Mouse (Mus musculus) heart, embryonic 14.5 days (tissue): ENCODE measurements around the gene Dnajc10. TPM values are rescaled to one million over a fixed set of nuclear protein-coding genes. Genes with fewer than 3 reads are reported as not detected.

ENCODE experiments used
- ATAC-seq: fragments of 200-750 bp; cut with Nextera tagmentation; 2 replicates; pipeline ENCODE4 v1.8.0; 2017; ENCODE audit warnings: low read depth, moderate TSS enrichment; ENCODE audit not compliant: insufficient number of reproducible peaks, insufficient read depth, low FRiP score
- H3K27ac ChIP-seq, 2 experiments: fragments of 200-500 bp in 1 of 2; fragments of 300-500 bp in 1 of 2; sonication (generic) in 1 of 2; replicated peaks in 1 of 2; 2 replicates each; pipeline ENCODE4 v1.5.1; 2012 to 2014; ENCODE audit warnings: low read depth in 2 of 2, low read length in 2 of 2, control low read depth in 1 of 2, mild to moderate bottlenecking in 1 of 2, mixed read lengths in 1 of 2; ENCODE audit not compliant: control insufficient read depth in 1 of 2, insufficient read depth in 1 of 2
- H3K27me3 ChIP-seq: fragments of 300-500 bp; sonication (generic); 2 replicates; pipeline ENCODE4 v1.6.1; 2014; ENCODE audit warnings: mild to moderate bottlenecking, low read length, control low read depth; ENCODE audit not compliant: control insufficient read depth, insufficient read depth
- H3K36me3 ChIP-seq: fragments of 300-500 bp; sonication (generic); 2 replicates; pipeline ENCODE4 v1.6.1; 2014; ENCODE audit warnings: mild to moderate bottlenecking, control low read depth, low read length, mixed read lengths; ENCODE audit not compliant: control insufficient read depth, insufficient read depth
- H3K4me1 ChIP-seq, 2 experiments: fragments of 200-500 bp in 1 of 2; fragments of 300-500 bp in 1 of 2; sonication (generic) in 1 of 2; 2 replicates each; pipeline ENCODE4 v1.6.1; 2012 to 2014; ENCODE audit warnings: low read length in 2 of 2, control low read depth in 1 of 2, mixed read lengths in 1 of 2; ENCODE audit not compliant: control insufficient read depth in 2 of 2, insufficient read depth in 2 of 2
- H3K4me2 ChIP-seq: fragments of 300-500 bp; sonication (generic); 2 replicates; pipeline ENCODE4 v1.6.1; 2014; ENCODE audit warnings: mild to moderate bottlenecking, low read length
- H3K4me3 ChIP-seq, 2 experiments: fragments of 200-500 bp in 1 of 2; fragments of 300-500 bp in 1 of 2; sonication (generic) in 1 of 2; 2 replicates each; pipeline ENCODE4 v1.5.1; 2012 to 2014; ENCODE audit warnings: low read length in 2 of 2, mild to moderate bottlenecking in 2 of 2, control low read depth in 1 of 2, low read depth in 1 of 2, moderate library complexity in 1 of 2; ENCODE audit not compliant: control insufficient read depth in 1 of 2, insufficient read depth in 1 of 2
- H3K9ac ChIP-seq: fragments of 300-500 bp; sonication (generic); 2 replicates; pipeline ENCODE4 v1.6.1; 2014; ENCODE audit warnings: mild to moderate bottlenecking, low read length
- H3K9me3 ChIP-seq: fragments of 300-500 bp; sonication (generic); 2 replicates; pipeline ENCODE4 v1.6.1; 2016; ENCODE audit warnings: low read length, control low read depth; ENCODE audit not compliant: control insufficient read depth
- WGBS: fragments of 180-500 bp; shearing (Covaris S2); extraction: QIAGEN DNeasy Blood & Tissue Kit; methylation state at CpG from one replicate; pipeline ENCODE4 v1.1.7; 2014; 5-methylcytosine and 5-hydroxymethylcytosine counted together
- polyA plus RNA-seq: library from polyadenylated mRNA; unstranded; fragments of >200 nt; fragmentation: Nextera tagmentation; extraction: Ambion mirVana; gene quantifications from 2 replicates; pipeline ENCODE4 v1.2.1, GENCODE M21; 2014

Dnajc10 gene
- polyA plus RNA-seq, 1 experiment from 2014 or later: 57.4 TPM

DNA sequence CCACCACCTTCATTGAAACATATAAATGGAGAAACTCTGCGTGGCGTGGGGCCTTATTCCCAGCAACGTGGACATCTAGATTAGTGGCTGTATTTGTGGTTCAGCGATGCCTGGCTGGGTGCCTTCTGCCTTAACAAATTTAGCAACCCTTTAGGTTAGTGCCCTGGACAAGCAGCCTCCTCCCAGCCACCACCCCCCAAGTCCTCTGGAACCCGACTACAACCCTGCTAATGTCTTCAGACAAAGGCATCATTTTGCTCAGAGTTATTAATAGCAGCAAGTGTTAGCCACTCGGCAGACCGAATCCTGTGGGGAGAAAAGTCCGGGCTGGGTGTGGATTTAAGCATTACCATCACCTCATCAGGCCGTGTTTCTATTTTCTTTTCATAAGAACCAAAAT, 72.4 kb downstream of the Dnajc10 start:
- ATAC-seq: 0 out of 2 replicates have a peak, but pooled peaks have one; percentile 43
- no peaks in the 10 kb centered on the region for H3K36me3 ChIP-seq
- WGBS: 26% methylated on average over 9 of the region's 9 CpGs
- H3K27me3 ChIP-seq: no peaks in the 10 kb centered on the region
- H3K27ac ChIP-seq: peak overlapping the region; percentile 18 to 21; a peak in 2 of 4 replicates
- H3K9me3 ChIP-seq: no peaks in the 10 kb centered on the region
- peak overlapping the region; percentile 25; the same call in 1 of the 2 replicates for H3K4me2 ChIP-seq
- H3K9ac ChIP-seq: 0 out of 2 replicates have a peak overlapping the region, but pooled peaks have one; percentile 34
- no peak overlapping the region for H3K4me3 ChIP-seq
- H3K4me1 ChIP-seq: peaks cover 3 to 7% of the 10 kb centered on the region in 2 experiments; a peak in 3 of 4 replicates

DNA sequence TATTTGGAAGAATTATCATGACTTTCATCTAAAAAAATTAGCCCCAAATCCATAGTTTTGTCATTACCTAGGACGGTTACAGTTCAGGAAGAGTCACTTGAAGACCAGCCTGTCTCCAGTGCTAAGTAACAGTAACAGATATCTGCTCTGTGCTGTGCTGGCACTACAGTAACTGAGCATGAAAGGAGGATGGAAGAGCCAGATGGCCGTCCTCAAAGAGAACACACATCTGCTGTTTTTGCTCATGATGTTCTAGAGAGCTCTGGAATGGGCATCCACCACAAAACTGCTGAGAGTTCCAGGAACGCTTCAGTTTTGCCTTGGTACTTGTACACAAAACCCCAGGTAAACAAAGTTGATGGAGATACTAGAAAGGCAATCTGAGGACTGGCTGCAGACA, 73.1 kb downstream of the Dnajc10 start:
- H3K9me3 ChIP-seq: no peaks in the 10 kb centered on the region
- ATAC-seq: no peak
- H3K4me2 ChIP-seq: no peak overlapping the region
- 0 out of 4 replicates have a peak overlapping the region, but pooled peaks of 1 of the 2 experiments have one; percentile 19 for H3K27ac ChIP-seq
- 67% methylated on average over 3 of the region's 3 CpGs for WGBS
- no peak overlapping the region for H3K9ac ChIP-seq
- H3K27me3 ChIP-seq: no peaks in the 10 kb centered on the region
- H3K4me1 ChIP-seq: peaks cover 3 to 7% of the 10 kb centered on the region in 2 experiments; a peak in 3 of 4 replicates
- no peaks in the 10 kb centered on the region for H3K36me3 ChIP-seq
- no peak overlapping the region for H3K4me3 ChIP-seq

DNA sequence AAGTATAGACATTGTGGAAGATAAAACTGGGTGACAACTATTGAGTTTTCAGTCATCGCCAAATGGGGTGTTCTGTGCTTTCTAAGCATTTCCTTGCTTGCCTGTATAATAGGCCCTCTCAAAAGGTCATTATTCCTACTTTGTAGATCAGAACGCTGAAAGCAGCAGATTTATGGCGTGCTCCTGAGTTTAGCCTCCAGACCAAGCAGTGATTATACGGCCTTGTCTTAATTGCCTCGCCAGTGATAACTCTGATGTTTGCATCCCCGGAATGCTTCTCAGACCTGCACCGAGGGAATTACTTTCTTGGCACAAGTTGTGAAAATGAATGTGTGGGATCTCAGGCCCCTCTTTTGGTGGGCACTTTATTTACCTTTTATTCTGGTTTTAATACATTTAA, 80.8 kb downstream of the Dnajc10 start:
- Histone ChIP-seq H3K4me3 (no peak overlapping the region), H3K4me1 (no peaks in the 10 kb centered on the region), H3K9ac (no peak overlapping the region), H3K9me3 (no peaks in the 10 kb centered on the region), H3K4me2 (no peak overlapping the region), H3K27me3 (no peaks in the 10 kb centered on the region), H3K27ac (no peak overlapping the region), H3K36me3 (no peaks in the 10 kb centered on the region)
- WGBS: 55% methylated on average over 7 of the region's 7 CpGs
- no peak for ATAC-seq

DNA sequence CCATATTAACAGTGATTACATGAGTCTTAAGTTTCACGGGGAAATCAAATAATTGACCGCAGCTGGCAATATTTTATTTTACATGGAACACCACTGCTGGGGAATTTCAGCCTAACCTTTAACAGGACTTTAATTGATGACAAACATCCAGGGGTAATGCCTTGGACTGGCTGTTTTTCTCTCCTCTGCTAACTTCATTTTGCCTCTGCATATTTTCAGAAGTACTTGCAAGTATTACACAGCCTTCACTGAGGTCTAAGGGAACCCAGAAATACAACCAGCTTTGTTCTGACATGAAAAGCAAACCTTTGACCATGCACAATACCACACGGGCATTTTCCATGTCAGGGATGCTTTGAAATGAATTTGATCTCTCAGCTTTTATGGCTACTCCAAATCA, 81.6 kb downstream of the Dnajc10 start:
- H3K4me2 ChIP-seq: no peak overlapping the region
- H3K27ac ChIP-seq: no peak overlapping the region
- no peaks in the 10 kb centered on the region for H3K27me3 ChIP-seq
- H3K36me3 ChIP-seq: no peaks in the 10 kb centered on the region
- 77% methylated on average over 3 of the region's 3 CpGs for WGBS
- no peaks in the 10 kb centered on the region for H3K4me1 ChIP-seq
- H3K9me3 ChIP-seq: no peaks in the 10 kb centered on the region
- H3K9ac ChIP-seq: no peak overlapping the region
- H3K4me3 ChIP-seq: no peak overlapping the region
- ATAC-seq: no peak

DNA sequence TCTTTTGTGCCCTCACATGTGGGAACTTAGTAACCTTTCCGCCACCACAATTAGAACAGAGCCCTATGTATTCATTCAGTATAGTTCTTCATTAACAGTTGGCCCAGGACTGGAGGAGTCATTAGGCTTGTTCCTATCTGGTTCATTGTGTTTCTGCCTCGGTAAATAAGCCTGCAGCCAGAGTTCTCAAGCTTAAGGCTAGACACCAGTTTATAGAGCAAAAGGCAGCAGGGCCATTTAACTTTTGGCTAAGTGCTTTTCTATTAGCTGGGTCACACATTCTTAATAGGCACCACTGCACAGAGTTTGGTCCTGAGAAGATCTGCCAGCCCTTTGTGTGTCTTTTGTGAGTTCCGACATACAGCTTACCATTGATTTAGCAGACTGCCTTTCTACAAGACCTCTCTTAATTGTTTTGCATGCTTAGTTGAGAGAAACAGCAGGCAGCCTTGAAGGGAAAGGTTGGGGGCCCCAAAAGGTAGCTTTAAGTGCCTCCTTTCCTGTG, 83.4 kb downstream of the Dnajc10 start:
- no peak overlapping the region for H3K4me3 ChIP-seq
- no peaks in the 10 kb centered on the region for H3K4me1 ChIP-seq
- ATAC-seq: no peak
- H3K9me3 ChIP-seq: no peaks in the 10 kb centered on the region
- H3K27me3 ChIP-seq: no peaks in the 10 kb centered on the region
- no peak overlapping the region for H3K27ac ChIP-seq
- H3K4me2 ChIP-seq: no peak overlapping the region
- H3K36me3 ChIP-seq: no peaks in the 10 kb centered on the region
- WGBS: 46% methylated on average over 3 of the region's 3 CpGs
- no peak overlapping the region for H3K9ac ChIP-seq

Other genes with a start within 250 kb of the Dnajc10 start
- 32.4 and 36.9 TPM in 2 replicates for gene Pde1a, start 186.0 kb upstream of the Dnajc10 start, polyA plus RNA-seq
- not detected in 2 replicates for gene Prdx6b, start 23.0 kb upstream of the Dnajc10 start, polyA plus RNA-seq
- 6.6 and 6.8 TPM in 2 replicates for gene Frzb, start 132.2 kb downstream of the Dnajc10 start, polyA plus RNA-seq